Mouse (Mus musculus) kidney, adult 2 months (tissue): Measurements from ENCODE around the gene Znrf2.

Source experiments
- CTCF ChIP-seq: fragments of 200-500 bp; conservative IDR thresholded peaks from 2 replicates; pipeline ENCODE4 v1.5.1; 2011; ENCODE audit warnings: low read depth, mild to moderate bottlenecking, control low read depth, low read length, moderate library complexity, mixed read lengths; ENCODE audit not compliant: insufficient read depth, insufficient read length
- POLR2A ChIP-seq: fragments of 200-500 bp; IDR thresholded peaks from one replicate; pipeline ENCODE4 v1.6.1; 2011; ENCODE audit warnings: low read depth, low read length, control low read depth

- TF ChIP-seq CTCF (no peak), POLR2A (no peak)
These were observed 25.3 kb downstream of the Znrf2 start for GRCm38 (mm10) chr6:54842041-54842440.
